Mouse (Mus musculus) kidney, adult 2 months (tissue): ENCODE results near the gene Ccnd1.

Experiments used
- CTCF ChIP-seq: fragments of 200-500 bp; conservative IDR thresholded peaks from 2 replicates; pipeline ENCODE4 v1.5.1; 2011; ENCODE audit warnings: low read depth, mild to moderate bottlenecking, control low read depth, low read length, moderate library complexity, mixed read lengths; ENCODE audit not compliant: insufficient read depth, insufficient read length
- POLR2A ChIP-seq: fragments of 200-500 bp; IDR thresholded peaks from one replicate; pipeline ENCODE4 v1.6.1; 2011; ENCODE audit warnings: low read depth, low read length, control low read depth

GRCm38 (mm10) chr7:144911121-144911520 lies 28.6 kb downstream of the Ccnd1 start:
- TF ChIP-seq POLR2A: no peak
- TF ChIP-seq CTCF: no peak
